Mouse (Mus musculus) MN1 (cell line): ENCODE measurements around the gene Gm15294.

Experiments
- DNase-seq: peaks from one replicate; pipeline ENCODE4 v3.0.0-alpha.2; 2016; ENCODE audit warnings: low spot score

Gm15294 gene

GRCm38 (mm10) chrX:141875135-141875534 lies at the start of gene Gm15294:
TSS of gene Gm15294 (minus strand) at chrX:141875235.
- DNase-seq = no peak

- DNase-seq = no peak
Measured at GRCm38 (mm10) chrX:141884336-141885048, 9.5 kb upstream of the Gm15294 start.

GRCm38 (mm10) chrX:141874024-141874423 lies 1.0 kb downstream of the Gm15294 start:
- no peak for DNase-seq

- DNase-seq = no peak
Measured at GRCm38 (mm10) chrX:141873597-141873996, 1.4 kb downstream of the Gm15294 start.

GRCm38 (mm10) chrX:141855684-141856396 lies 19.2 kb downstream of the Gm15294 start:
- DNase-seq = no peak
